Mouse (Mus musculus): ENCODE measurements around the gene Gsto1.

DNA sequence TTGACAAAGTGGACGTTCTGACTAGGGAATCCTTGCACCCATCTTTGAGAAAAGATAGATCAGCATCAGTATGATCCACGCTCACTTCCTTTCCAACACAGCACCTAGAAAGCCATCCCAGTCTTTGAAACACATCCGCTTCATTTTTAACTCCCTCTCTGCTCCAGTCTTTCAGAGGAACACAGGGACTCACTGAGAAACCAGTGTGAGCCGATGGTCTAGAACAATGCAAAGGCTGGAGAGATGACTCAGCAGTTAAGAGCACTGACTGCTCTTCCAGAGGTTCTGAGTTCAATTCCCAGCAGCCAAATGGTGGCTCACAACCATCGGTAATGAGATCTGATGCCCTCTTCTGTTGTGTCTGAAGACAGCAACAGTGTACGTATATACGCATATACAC is 19.0 kb upstream of the Gsto1 start:
- TF ChIP-seq NELFE (IDR thresholded peaks at IDR 0.05; ENCODE audit: low read depth, low read length) (no peak), CHD2 (IDR thresholded peaks at IDR 0.05; ENCODE audit: low read length) (no peak), E2F4 (IDR thresholded peaks at IDR 0.05; ENCODE audit: borderline replicate concordance, low read depth, low read length) (no peak), CTCF (IDR thresholded peaks at IDR 0.05 in 2 of 3, conservative IDR thresholded peaks at IDR 0.05 in 1 of 3; ENCODE audit: control insufficient read depth in 1 of 3, insufficient read depth in 1 of 3, low read depth in 2 of 3, low read length in 3 of 3, poor library complexity in 1 of 3, severe bottlenecking in 1 of 3) (no peak), POLR2A (IDR thresholded peaks at IDR 0.05; ENCODE audit: control insufficient read depth in 1 of 2, insufficient read depth in 1 of 2, low read depth in 1 of 2, low read length in 2 of 2, poor library complexity in 1 of 2) (no peak), GATA1 (IDR thresholded peaks at IDR 0.05; ENCODE audit: low read depth, low read length) (no peak), MYC (IDR thresholded peaks at IDR 0.05; ENCODE audit: low read depth, low read length) (no peak), TCF12 (IDR thresholded peaks at IDR 0.05; ENCODE audit: low read depth, low read length) (no peak), POLR2AphosphoS2 (IDR thresholded peaks at IDR 0.05; ENCODE audit: low read length) (no peak), TAL1 (IDR thresholded peaks at IDR 0.05; ENCODE audit: low read length) (no peak), EP300 (IDR thresholded peaks at IDR 0.05; ENCODE audit: low read depth in 1 of 2, low read length in 2 of 2) (no peak)
